Mouse (Mus musculus): ENCODE results near the gene Gfer. TPM values are rescaled to one million over a fixed set of nuclear protein-coding genes. Genes with fewer than 3 reads are reported as not detected.

Gfer gene
- polyA plus RNA-seq, 1 experiment, result 29.8 TPM

- Histone ChIP-seq H3K27me3 (replicated peaks; ENCODE audit: control insufficient read depth, insufficient read depth, low read length) (no peaks in the 10 kb centered on the region), H3K27ac (ENCODE audit: insufficient read depth, low read depth, low read length) (no peak overlapping the region), H3K4me1 (ENCODE audit: control insufficient read depth, insufficient read depth, low read length) (no peaks in the 10 kb centered on the region), H3K36me3 (ENCODE audit: control insufficient read depth, insufficient read depth, low read length) (no peaks in the 10 kb centered on the region), H3K4me3 (ENCODE audit: insufficient read depth, low read depth, low read length) (no peak overlapping the region)
- DNase-seq, result no peak
- 76% methylated on average over 9 of the region's 9 CpGs for WGBS
- TF ChIP-seq CTCF (conservative IDR thresholded peaks at IDR 0.05; ENCODE audit: insufficient read depth, insufficient read length, low read depth, low read length), result no peak
Measured at GRCm38 (mm10) chr17:24698715-24699114, 2.8 kb upstream of the Gfer start.

- Histone ChIP-seq H3K4me1 (ENCODE audit: control insufficient read depth, insufficient read depth, low read length) (no peaks in the 10 kb centered on the region), H3K27me3 (replicated peaks; ENCODE audit: control insufficient read depth, insufficient read depth, low read length) (no peaks in the 10 kb centered on the region), H3K27ac (ENCODE audit: insufficient read depth, low read depth, low read length) (no peak overlapping the region), H3K36me3 (ENCODE audit: control insufficient read depth, insufficient read depth, low read length) (no peaks in the 10 kb centered on the region), H3K4me3 (ENCODE audit: insufficient read depth, low read depth, low read length) (no peak overlapping the region)
- peak; percentile 27 for DNase-seq
- 33% methylated on average over 5 of the region's 5 CpGs for WGBS
- no peak for TF ChIP-seq POLR2A (IDR thresholded peaks at IDR 0.05; ENCODE audit: low read depth, low read length)
- no peak for TF ChIP-seq CTCF (conservative IDR thresholded peaks at IDR 0.05; ENCODE audit: insufficient read depth, insufficient read length, low read depth, low read length)
Measured at GRCm38 (mm10) chr17:24697985-24698384, 2.0 kb upstream of the Gfer start.

- TF ChIP-seq CTCF (conservative IDR thresholded peaks at IDR 0.05; ENCODE audit: insufficient read depth, insufficient read length, low read depth, low read length) (no peak), POLR2A (IDR thresholded peaks at IDR 0.05; ENCODE audit: low read depth, low read length) (no peak)
- 7% methylated on average over 49 of the region's 51 CpGs for WGBS
- H3K27ac ChIP-seq (ENCODE audit: insufficient read depth, low read depth, low read length), result peak overlapping the region; percentile 73
Measured at GRCm38 (mm10) chr17:24695326-24696010, 488 bp downstream of the Gfer start.

GRCm38 (mm10) chr17:24692385-24692784 lies 3.6 kb downstream of the Gfer start:
- Histone ChIP-seq H3K36me3 (ENCODE audit: control insufficient read depth, insufficient read depth, low read length) (no peaks in the 10 kb centered on the region), H3K4me3 (ENCODE audit: insufficient read depth, low read depth, low read length) (no peak overlapping the region), H3K4me1 (ENCODE audit: control insufficient read depth, insufficient read depth, low read length) (no peaks in the 10 kb centered on the region), H3K27me3 (replicated peaks; ENCODE audit: control insufficient read depth, insufficient read depth, low read length) (0 out of 2 replicates have a peak, but pooled peaks cover 2% of the 10 kb centered on the region), H3K27ac (ENCODE audit: insufficient read depth, low read depth, low read length) (no peak overlapping the region)
- WGBS, result 85% methylated on average over 5 of the region's 5 CpGs
- TF ChIP-seq CTCF (conservative IDR thresholded peaks at IDR 0.05; ENCODE audit: insufficient read depth, insufficient read length, low read depth, low read length) (no peak), POLR2A (IDR thresholded peaks at IDR 0.05; ENCODE audit: low read depth, low read length) (no peak)
- no peak for DNase-seq

More at GRCm38 (mm10) chr17:24695326-24696010, 488 bp downstream of the Gfer start:
- DNase-seq, result peak; percentile 70
- Histone ChIP-seq H3K36me3 (ENCODE audit: control insufficient read depth, insufficient read depth, low read length) (no peaks in the 10 kb centered on the region), H3K27me3 (replicated peaks; ENCODE audit: control insufficient read depth, insufficient read depth, low read length) (no peaks in the 10 kb centered on the region), H3K4me3 (ENCODE audit: insufficient read depth, low read depth, low read length) (peak overlapping the region; percentile 59), H3K4me1 (ENCODE audit: control insufficient read depth, insufficient read depth, low read length) (no peaks in the 10 kb centered on the region)

- H3K4me3 ChIP-seq (ENCODE audit: insufficient read depth, low read depth, low read length), result peak within 1 kb of the TSS; percentile 23; the same call in 1 of the 2 replicates
- 2% methylated on average over 53 of the region's 55 CpGs for WGBS
- H3K27me3 ChIP-seq (replicated peaks; ENCODE audit: control insufficient read depth, insufficient read depth, low read length), result 0 out of 2 replicates have a peak, but pooled peaks cover 2% of the 10 kb centered on the region
- no peaks in the 10 kb centered on the region for H3K36me3 ChIP-seq (ENCODE audit: control insufficient read depth, insufficient read depth, low read length)
- DNase-seq, result no peak
- no peaks in the 10 kb centered on the region for H3K4me1 ChIP-seq (ENCODE audit: control insufficient read depth, insufficient read depth, low read length)
- no peak for TF ChIP-seq POLR2A (IDR thresholded peaks at IDR 0.05; ENCODE audit: low read depth, low read length)
- no peak for TF ChIP-seq CTCF (conservative IDR thresholded peaks at IDR 0.05; ENCODE audit: insufficient read depth, insufficient read length, low read depth, low read length)
- H3K27ac ChIP-seq (ENCODE audit: insufficient read depth, low read depth, low read length), result no peak within 1 kb of the TSS
Measured at GRCm38 (mm10) chr17:24689251-24690081, 6.5 kb downstream of the Gfer start, which contains the start of gene Syngr3. Gene Syngr3, minus strand, starts transcription at chr17:24689955.

- Histone ChIP-seq H3K27ac (ENCODE audit: insufficient read depth, low read depth, low read length) (no peak overlapping the region), H3K27me3 (replicated peaks; ENCODE audit: control insufficient read depth, insufficient read depth, low read length) (0 out of 2 replicates have a peak, but pooled peaks cover 2% of the 10 kb centered on the region), H3K36me3 (ENCODE audit: control insufficient read depth, insufficient read depth, low read length) (no peaks in the 10 kb centered on the region), H3K4me3 (ENCODE audit: insufficient read depth, low read depth, low read length) (peak overlapping the region; percentile 29; the same call in 1 of the 2 replicates), H3K4me1 (ENCODE audit: control insufficient read depth, insufficient read depth, low read length) (no peaks in the 10 kb centered on the region)
- DNase-seq, result no peak
- TF ChIP-seq CTCF (conservative IDR thresholded peaks at IDR 0.05; ENCODE audit: insufficient read depth, insufficient read length, low read depth, low read length) (no peak), POLR2A (IDR thresholded peaks at IDR 0.05; ENCODE audit: low read depth, low read length) (no peak)
- whole genome bisulfite sequencing, result 23% methylated on average over 23 of the region's 23 CpGs
Measured at GRCm38 (mm10) chr17:24687599-24687998, 8.4 kb downstream of the Gfer start.

GRCm38 (mm10) chr17:24687146-24687595 lies 8.8 kb downstream of the Gfer start:
- no peak for TF ChIP-seq CTCF (conservative IDR thresholded peaks at IDR 0.05; ENCODE audit: insufficient read depth, insufficient read length, low read depth, low read length)
- no peak for TF ChIP-seq POLR2A (IDR thresholded peaks at IDR 0.05; ENCODE audit: low read depth, low read length)
- 4% methylated on average over 25 of the region's 25 CpGs for WGBS
- H3K36me3 ChIP-seq (ENCODE audit: control insufficient read depth, insufficient read depth, low read length), result no peaks in the 10 kb centered on the region
- H3K27me3 ChIP-seq (replicated peaks; ENCODE audit: control insufficient read depth, insufficient read depth, low read length), result 0 out of 2 replicates have a peak, but pooled peaks cover 2% of the 10 kb centered on the region
- no peaks in the 10 kb centered on the region for H3K4me1 ChIP-seq (ENCODE audit: control insufficient read depth, insufficient read depth, low read length)
- H3K27ac ChIP-seq (ENCODE audit: insufficient read depth, low read depth, low read length), result no peak overlapping the region
- peak overlapping the region; percentile 29; the same call in 1 of the 2 replicates for H3K4me3 ChIP-seq (ENCODE audit: insufficient read depth, low read depth, low read length)
- peak; percentile 75 for DNase-seq
